Mouse (Mus musculus): ENCODE results near the gene Scel. TPM values are rescaled to one million over a fixed set of nuclear protein-coding genes. Genes with fewer than 3 reads are reported as not detected.

The Scel gene
- polyA plus RNA-seq, 1 experiment from 2014 or later = 20.2 TPM

GRCm38 (mm10) chr14:103513473-103513811 is 300 bp downstream of the Scel start:
- peaks cover 10% of the 10 kb centered on the region for H3K4me1 ChIP-seq
- H3K36me3 ChIP-seq = no peaks in the 10 kb centered on the region
- ATAC-seq (ENCODE audit: insufficient number of reproducible peaks, low FRiP score, low TSS enrichment, low read depth) = no peak
- peak overlapping the region; percentile 17 for H3K4me3 ChIP-seq (replicated peaks)
- H3K27me3 ChIP-seq = peaks cover 5% of the 10 kb centered on the region; the same call in 1 of the 2 replicates
- no peak overlapping the region; the same call in 1 of the 2 replicates for H3K27ac ChIP-seq (replicated peaks)
- H3K9ac ChIP-seq = no peak overlapping the region
- H3K4me2 ChIP-seq (replicated peaks) = 0 out of 2 replicates have a peak overlapping the region, but pooled peaks have one; percentile 17
- H3K9me3 ChIP-seq (replicated peaks) = no peaks in the 10 kb centered on the region
- 59% methylated on average over 7 of the region's 7 CpGs for whole genome bisulfite sequencing

- Histone ChIP-seq H3K4me1 (peaks cover 10% of the 10 kb centered on the region), H3K9ac (no peak overlapping the region), H3K27ac (replicated peaks) (no peak overlapping the region), H3K36me3 (no peaks in the 10 kb centered on the region), H3K9me3 (replicated peaks) (no peaks in the 10 kb centered on the region), H3K27me3 (peaks cover 5% of the 10 kb centered on the region; the same call in 1 of the 2 replicates), H3K4me3 (replicated peaks) (no peak overlapping the region), H3K4me2 (replicated peaks) (no peak overlapping the region; the same call in 1 of the 2 replicates)
- WGBS = 66% methylated on average over 8 of the region's 8 CpGs
- no peak for ATAC-seq (ENCODE audit: insufficient number of reproducible peaks, low FRiP score, low TSS enrichment, low read depth)
Observed at GRCm38 (mm10) chr14:103515419-103515818, 2.3 kb downstream of the Scel start.

- H3K9ac ChIP-seq = no peak overlapping the region
- no peak overlapping the region for H3K4me2 ChIP-seq (replicated peaks)
- WGBS = 85% methylated on average over 1 of the region's 1 CpGs
- H3K4me3 ChIP-seq (replicated peaks) = no peak overlapping the region
- 0 out of 2 replicates have a peak, but pooled peaks cover 6% of the 10 kb centered on the region for H3K9me3 ChIP-seq (replicated peaks)
- H3K36me3 ChIP-seq = no peaks in the 10 kb centered on the region
- ATAC-seq (ENCODE audit: insufficient number of reproducible peaks, low FRiP score, low TSS enrichment, low read depth) = no peak
- no peaks in the 10 kb centered on the region for H3K27me3 ChIP-seq
- no peaks in the 10 kb centered on the region for H3K4me1 ChIP-seq
- no peak overlapping the region for H3K27ac ChIP-seq (replicated peaks)
Observed at GRCm38 (mm10) chr14:103526286-103526685, 13.1 kb downstream of the Scel start.

GRCm38 (mm10) chr14:103529733-103530367 is 16.7 kb downstream of the Scel start:
- H3K27ac ChIP-seq (replicated peaks) = no peak overlapping the region
- ATAC-seq (ENCODE audit: insufficient number of reproducible peaks, low FRiP score, low TSS enrichment, low read depth) = no peak
- 0 out of 2 replicates have a peak, but pooled peaks cover 6% of the 10 kb centered on the region for H3K9me3 ChIP-seq (replicated peaks)
- no peaks in the 10 kb centered on the region for H3K27me3 ChIP-seq
- no peaks in the 10 kb centered on the region for H3K36me3 ChIP-seq
- no peak overlapping the region for H3K4me2 ChIP-seq (replicated peaks)
- H3K9ac ChIP-seq = no peak overlapping the region
- no peaks in the 10 kb centered on the region for H3K4me1 ChIP-seq
- no peak overlapping the region for H3K4me3 ChIP-seq (replicated peaks)
- WGBS = 39% methylated on average over 13 of the region's 13 CpGs

GRCm38 (mm10) chr14:103531722-103532341 is 18.7 kb downstream of the Scel start:
- Histone ChIP-seq H3K27me3 (no peaks in the 10 kb centered on the region), H3K4me2 (replicated peaks) (no peak overlapping the region), H3K36me3 (no peaks in the 10 kb centered on the region), H3K27ac (replicated peaks) (no peak overlapping the region), H3K4me3 (replicated peaks) (no peak overlapping the region), H3K9ac (no peak overlapping the region), H3K9me3 (replicated peaks) (0 out of 2 replicates have a peak, but pooled peaks cover 5% of the 10 kb centered on the region), H3K4me1 (no peaks in the 10 kb centered on the region)
- ATAC-seq (ENCODE audit: insufficient number of reproducible peaks, low FRiP score, low TSS enrichment, low read depth) = no peak
- 86% methylated on average over 11 of the region's 11 CpGs for WGBS

- H3K27me3 ChIP-seq = no peaks in the 10 kb centered on the region
- H3K36me3 ChIP-seq = no peaks in the 10 kb centered on the region
- no peaks in the 10 kb centered on the region for H3K4me1 ChIP-seq
- no peak overlapping the region for H3K27ac ChIP-seq (replicated peaks)
- H3K4me2 ChIP-seq (replicated peaks) = no peak overlapping the region
- ATAC-seq (ENCODE audit: insufficient number of reproducible peaks, low FRiP score, low TSS enrichment, low read depth) = no peak
- no peak overlapping the region for H3K9ac ChIP-seq
- H3K9me3 ChIP-seq (replicated peaks) = no peaks in the 10 kb centered on the region
- WGBS = 75% methylated on average over 8 of the region's 8 CpGs
- no peak overlapping the region for H3K4me3 ChIP-seq (replicated peaks)
Observed at GRCm38 (mm10) chr14:103535511-103536024, 22.4 kb downstream of the Scel start.

- 32% methylated on average over 10 of the region's 10 CpGs for WGBS
- H3K4me2 ChIP-seq (replicated peaks) = no peak overlapping the region
- H3K36me3 ChIP-seq = no peaks in the 10 kb centered on the region
- no peak for ATAC-seq (ENCODE audit: insufficient number of reproducible peaks, low FRiP score, low TSS enrichment, low read depth)
- no peaks in the 10 kb centered on the region for H3K27me3 ChIP-seq
- no peak overlapping the region for H3K9ac ChIP-seq
- H3K4me3 ChIP-seq (replicated peaks) = no peak overlapping the region
- H3K27ac ChIP-seq (replicated peaks) = no peak overlapping the region
- no peaks in the 10 kb centered on the region for H3K4me1 ChIP-seq
- H3K9me3 ChIP-seq (replicated peaks) = no peaks in the 10 kb centered on the region
Observed at GRCm38 (mm10) chr14:103536334-103536733, 23.2 kb downstream of the Scel start.

GRCm38 (mm10) chr14:103537355-103538056 is 24.4 kb downstream of the Scel start:
- WGBS = 14% methylated on average over 13 of the region's 13 CpGs
- Histone ChIP-seq H3K36me3 (no peaks in the 10 kb centered on the region), H3K9ac (no peak overlapping the region), H3K9me3 (replicated peaks) (no peaks in the 10 kb centered on the region), H3K27ac (replicated peaks) (no peak overlapping the region), H3K27me3 (no peaks in the 10 kb centered on the region), H3K4me3 (replicated peaks) (no peak overlapping the region), H3K4me1 (no peaks in the 10 kb centered on the region), H3K4me2 (replicated peaks) (no peak overlapping the region)
- no peak for ATAC-seq (ENCODE audit: insufficient number of reproducible peaks, low FRiP score, low TSS enrichment, low read depth)

GRCm38 (mm10) chr14:103539796-103540195 is 26.7 kb downstream of the Scel start:
- Histone ChIP-seq H3K4me2 (replicated peaks) (no peak overlapping the region), H3K4me1 (no peaks in the 10 kb centered on the region), H3K9me3 (replicated peaks) (no peaks in the 10 kb centered on the region), H3K27ac (replicated peaks) (no peak overlapping the region), H3K9ac (no peak overlapping the region), H3K4me3 (replicated peaks) (no peak overlapping the region), H3K36me3 (no peaks in the 10 kb centered on the region), H3K27me3 (no peaks in the 10 kb centered on the region)
- ATAC-seq (ENCODE audit: insufficient number of reproducible peaks, low FRiP score, low TSS enrichment, low read depth) = no peak
- 58% methylated on average over 4 of the region's 4 CpGs for WGBS

- no peaks in the 10 kb centered on the region for H3K36me3 ChIP-seq
- H3K4me1 ChIP-seq = no peaks in the 10 kb centered on the region
- H3K27ac ChIP-seq (replicated peaks) = no peak overlapping the region
- H3K4me2 ChIP-seq (replicated peaks) = no peak overlapping the region
- 64% methylated on average over 5 of the region's 5 CpGs for WGBS
- no peak overlapping the region for H3K9ac ChIP-seq
- ATAC-seq (ENCODE audit: insufficient number of reproducible peaks, low FRiP score, low TSS enrichment, low read depth) = no peak
- H3K27me3 ChIP-seq = no peaks in the 10 kb centered on the region
- H3K4me3 ChIP-seq (replicated peaks) = no peak overlapping the region
- no peaks in the 10 kb centered on the region for H3K9me3 ChIP-seq (replicated peaks)
Observed at GRCm38 (mm10) chr14:103541679-103542078, 28.5 kb downstream of the Scel start.

- H3K36me3 ChIP-seq = no peaks in the 10 kb centered on the region
- WGBS = 57% methylated on average over 4 of the region's 4 CpGs
Observed at GRCm38 (mm10) chr14:103543304-103544079, 30.4 kb downstream of the Scel start.

More at GRCm38 (mm10) chr14:103543304-103544079, 30.4 kb downstream of the Scel start:
- Histone ChIP-seq H3K27me3 (no peaks in the 10 kb centered on the region), H3K9ac (no peak overlapping the region), H3K9me3 (replicated peaks) (no peaks in the 10 kb centered on the region), H3K4me3 (replicated peaks) (no peak overlapping the region), H3K4me1 (no peaks in the 10 kb centered on the region), H3K27ac (replicated peaks) (no peak overlapping the region), H3K4me2 (replicated peaks) (no peak overlapping the region)
- no peak for ATAC-seq (ENCODE audit: insufficient number of reproducible peaks, low FRiP score, low TSS enrichment, low read depth)
